Mouse (Mus musculus): Measurements from ENCODE around the gene Mxd4.

Gene Mxd4

DNA sequence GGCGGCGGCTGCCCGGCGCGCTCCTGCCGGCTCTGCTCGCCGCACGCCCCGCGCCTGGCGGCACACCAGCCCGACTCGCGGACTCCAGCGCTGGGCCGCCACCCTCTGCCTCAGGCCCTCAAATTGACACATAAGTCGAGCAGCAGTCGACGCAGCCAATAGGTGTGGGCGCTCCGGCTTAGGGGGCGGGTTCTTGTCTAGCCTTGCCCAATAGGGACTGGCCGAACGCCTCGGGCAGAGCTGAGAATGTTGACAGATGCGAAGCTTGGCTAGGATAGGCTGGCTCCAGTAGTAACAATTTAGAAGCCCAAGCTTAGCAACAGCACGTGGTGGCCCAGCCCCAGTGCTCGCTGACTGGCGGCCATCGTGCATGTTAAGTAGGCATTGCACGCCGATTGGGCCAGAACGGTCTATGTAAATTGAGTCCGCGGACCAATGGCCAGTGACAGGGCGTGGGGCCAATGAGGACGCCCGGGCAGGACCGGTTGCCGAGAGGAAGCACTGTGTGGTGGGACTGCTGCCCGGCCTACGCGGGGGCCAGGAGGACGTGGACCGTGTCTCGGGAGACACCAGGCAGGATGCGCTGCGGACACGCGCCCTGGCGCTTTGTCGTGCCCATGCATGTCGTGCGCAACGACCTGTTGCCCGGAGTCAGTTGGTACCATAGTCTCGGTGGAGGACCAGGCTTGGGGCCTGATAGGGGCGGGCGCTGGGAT lies at the start of gene Mxd4:
TSS of gene Mxd4 (minus strand) at position 120 of the 716 bp plus-strand sequence.
- peak; percentile 96 for DNase-seq (ENCODE audit: low read depth, low spot score)

DNA sequence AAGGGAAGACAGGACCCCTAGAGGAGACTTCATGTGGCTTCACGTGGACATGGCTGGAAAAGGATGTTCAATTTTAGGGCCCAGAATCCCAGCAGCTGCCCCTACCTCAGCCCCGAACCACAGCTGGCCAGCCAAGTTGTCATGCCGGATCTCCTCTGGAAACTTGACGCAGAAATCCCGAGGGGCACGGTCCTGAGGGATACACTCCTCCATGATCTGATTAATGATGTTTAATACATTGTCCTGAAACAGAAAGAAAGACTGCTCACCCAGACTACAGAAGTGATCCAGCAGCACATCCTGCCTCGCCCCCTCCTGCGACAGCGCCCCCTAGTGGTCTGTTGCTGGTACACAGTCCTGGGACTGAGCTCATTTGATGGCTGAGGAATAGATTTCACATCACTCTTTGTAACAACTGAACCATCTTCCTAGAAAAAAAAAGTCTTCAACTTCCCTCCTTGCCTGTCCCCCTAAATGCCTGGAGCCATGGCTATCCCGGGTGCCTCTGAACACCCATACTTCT lies 48.4 kb upstream of the Mxd4 start:
- DNase-seq (ENCODE audit: low read depth, low spot score) = no peak

DNA sequence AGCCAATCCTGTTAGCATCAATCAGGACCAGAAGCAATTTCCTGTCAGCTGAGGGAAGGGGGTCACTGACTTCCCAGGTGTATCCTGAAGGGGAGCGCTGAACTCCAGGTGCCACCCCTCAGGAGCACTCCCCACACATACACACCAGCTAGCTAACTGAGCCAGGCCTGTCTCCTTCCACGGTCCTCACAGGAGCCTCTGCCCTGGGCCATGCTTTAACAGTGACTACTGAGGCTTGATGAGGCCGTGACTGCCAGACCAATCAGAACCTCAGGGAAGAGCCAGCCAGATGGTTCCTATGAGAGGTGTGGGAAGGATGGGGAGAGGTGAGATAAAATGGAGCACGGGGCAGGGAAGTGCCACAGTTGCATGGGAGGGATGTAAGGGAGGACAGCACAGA lies 47.5 kb upstream of the Mxd4 start:
- DNase-seq (ENCODE audit: low read depth, low spot score) = no peak

DNA sequence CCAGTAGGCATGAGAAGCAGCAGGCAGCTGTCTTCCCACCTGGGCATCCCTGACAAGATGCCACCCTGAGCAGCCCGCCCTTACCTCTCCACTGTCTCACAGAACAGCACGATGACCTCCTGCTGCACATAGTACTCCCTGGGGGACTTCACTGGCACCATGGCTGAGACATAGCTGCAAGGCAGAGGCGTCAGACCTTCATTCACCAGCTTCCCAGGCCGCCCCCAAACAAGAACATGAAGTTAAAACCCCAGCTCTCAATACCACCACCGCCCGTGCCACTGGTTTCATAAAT lies 45.6 kb upstream of the Mxd4 start:
- DNase-seq (ENCODE audit: low read depth, low spot score) = no peak

DNA sequence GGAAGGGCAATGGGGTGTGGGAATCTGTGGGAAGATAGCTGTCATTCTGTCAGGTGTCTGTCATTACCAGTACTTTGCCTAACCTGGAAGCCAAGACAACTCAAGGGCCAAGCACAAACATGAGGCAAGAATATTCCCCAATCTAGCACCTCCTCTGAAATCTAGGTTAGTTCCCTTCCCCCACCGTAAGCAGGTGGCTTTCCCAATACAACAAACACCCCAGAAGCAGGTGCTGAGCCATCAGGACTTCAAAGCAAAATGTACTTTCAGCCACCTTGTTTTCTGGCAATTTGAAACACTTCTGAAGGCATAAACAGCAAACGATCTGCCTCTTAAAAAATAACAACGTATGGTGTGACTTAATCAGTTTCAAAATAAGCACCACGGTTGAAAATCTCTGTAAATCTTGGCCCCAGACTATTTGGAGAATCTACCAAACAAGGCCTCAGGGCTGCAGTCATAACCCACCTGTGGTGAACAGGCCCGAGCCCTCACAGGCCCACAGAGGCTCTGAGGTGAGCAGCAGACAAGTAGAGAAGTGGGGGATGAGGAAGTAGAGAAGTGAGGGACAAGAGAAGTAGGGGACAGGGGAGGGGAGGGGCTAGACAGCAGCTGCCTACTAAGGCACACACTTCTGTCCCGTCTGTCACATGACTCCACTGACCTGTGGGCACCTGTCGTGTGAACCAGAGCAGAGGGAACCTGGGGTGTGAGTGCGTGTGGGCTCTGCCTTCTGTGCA lies 45.1 kb upstream of the Mxd4 start:
- no peak for DNase-seq (ENCODE audit: low read depth, low spot score)

DNA sequence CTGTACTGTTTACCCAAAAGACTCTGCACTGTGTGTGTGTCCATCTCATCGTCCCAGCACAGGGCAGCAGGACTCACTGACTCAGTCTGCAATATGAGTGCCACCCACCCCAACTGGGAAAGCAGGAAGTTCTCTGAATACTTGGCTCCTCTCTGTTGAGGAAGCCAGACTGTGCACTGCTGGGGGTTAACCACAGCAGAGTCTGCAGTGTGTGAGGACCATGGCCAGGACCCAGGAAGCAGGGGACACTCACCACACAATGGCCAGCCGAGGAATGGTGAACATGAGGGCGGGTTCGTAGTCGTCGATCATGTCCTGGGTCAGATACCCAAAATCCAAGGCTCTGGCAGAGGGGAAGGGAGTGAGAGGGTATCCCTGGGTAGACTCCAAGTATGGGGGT lies 44.4 kb upstream of the Mxd4 start:
- DNase-seq (ENCODE audit: low read depth, low spot score) = no peak

DNA sequence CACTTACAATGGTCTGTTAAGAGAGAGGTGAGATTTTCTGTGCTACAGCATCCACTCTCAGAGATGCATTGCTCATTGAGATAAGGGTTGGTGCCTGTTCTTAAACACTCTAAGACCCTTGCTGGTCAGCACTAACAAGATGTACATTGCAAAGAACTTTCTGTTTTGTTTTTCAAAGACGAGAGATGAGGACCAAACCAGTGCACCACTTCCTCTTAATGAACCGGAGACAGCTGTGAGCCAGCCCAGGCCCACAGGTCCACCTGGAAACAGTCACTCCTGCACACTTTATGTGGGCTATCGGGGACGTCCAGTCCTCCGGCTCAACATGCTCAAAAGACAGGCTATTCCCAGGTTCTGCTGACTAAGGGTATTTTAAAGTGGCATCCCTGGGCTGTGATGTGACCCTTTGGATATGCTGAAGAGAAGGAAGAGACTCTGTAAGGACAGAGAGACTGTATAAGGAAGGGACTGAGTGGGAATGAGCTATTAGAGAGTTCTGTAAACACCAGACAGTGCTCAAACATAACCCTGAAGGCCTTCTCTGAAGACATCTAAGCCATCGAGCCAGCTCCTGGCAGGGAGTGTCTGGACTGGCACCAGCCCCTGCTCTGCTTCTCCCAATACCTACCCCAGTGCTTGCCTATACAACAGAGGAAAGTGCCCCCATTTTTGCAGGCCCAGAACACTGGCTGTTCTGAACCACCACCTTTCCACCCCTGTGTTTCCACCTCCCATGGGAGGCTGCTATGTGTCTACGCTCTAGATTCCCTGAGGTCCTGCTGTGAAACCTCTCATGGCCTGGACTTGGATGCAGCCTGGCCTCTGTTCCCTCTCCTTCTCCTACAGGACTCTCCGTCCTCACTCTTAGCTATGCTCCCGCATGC lies 43.3 kb upstream of the Mxd4 start:
- DNase-seq (ENCODE audit: low read depth, low spot score) = no peak

DNA sequence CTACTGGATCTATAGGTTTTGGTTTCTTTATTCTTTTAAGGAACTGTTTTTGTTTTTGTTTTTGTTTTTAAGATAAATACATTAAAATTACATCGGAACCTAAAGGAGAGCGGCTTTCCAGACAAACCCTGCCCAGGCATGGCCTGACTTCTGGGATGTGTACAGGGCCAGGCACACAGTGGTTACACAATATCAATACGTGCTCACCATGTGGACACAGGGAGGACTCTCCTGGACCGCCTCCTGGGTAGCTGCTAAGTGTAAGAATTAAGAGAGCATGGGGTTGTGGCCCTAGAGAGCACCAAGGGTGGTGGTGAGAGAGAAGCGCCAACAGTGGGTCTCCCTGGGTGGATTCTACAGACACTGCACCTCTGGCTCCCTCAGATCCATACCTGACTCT lies 42.0 kb upstream of the Mxd4 start:
- DNase-seq (ENCODE audit: low read depth, low spot score) = no peak

DNA sequence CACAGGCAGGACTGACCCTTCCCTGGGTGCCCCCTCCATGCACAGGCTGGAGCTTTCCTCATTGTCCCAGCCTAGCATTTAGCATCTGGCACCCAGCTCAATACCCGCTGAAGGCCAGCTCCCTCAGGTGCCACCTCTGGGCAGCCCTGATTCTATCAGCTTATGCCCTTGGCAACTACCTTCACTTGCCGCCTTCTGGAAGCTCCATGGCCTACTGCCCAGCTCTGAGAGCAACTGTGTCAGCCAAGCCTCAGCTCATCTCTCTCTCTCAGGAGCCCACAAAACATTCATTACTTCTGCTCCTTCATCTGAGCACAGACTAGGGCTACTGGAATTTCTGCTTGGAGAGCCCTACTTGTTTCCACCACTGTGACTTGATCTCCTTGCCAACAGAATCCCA lies 38.0 kb upstream of the Mxd4 start:
- DNase-seq (ENCODE audit: low read depth, low spot score) = no peak

DNA sequence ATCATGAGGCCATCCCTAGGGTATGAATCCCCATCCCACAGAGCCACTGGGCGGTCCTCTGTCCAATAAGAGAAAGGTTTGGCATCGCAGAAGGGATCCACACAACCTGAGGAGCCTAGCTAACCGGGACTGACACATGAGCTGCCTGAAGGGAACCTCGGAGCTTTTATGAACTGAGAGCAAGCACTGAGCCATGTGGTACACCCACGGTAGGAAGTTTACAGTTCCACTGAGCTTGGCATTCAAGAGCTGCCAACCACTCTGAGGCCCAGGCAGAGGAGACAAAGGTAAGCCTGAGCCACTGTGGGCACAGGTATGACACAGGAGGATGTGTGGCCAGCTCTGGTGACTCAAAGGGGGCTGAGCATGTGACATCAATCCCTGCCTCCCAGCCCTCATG lies 37.0 kb upstream of the Mxd4 start:
- DNase-seq (ENCODE audit: low read depth, low spot score) = no peak

DNA sequence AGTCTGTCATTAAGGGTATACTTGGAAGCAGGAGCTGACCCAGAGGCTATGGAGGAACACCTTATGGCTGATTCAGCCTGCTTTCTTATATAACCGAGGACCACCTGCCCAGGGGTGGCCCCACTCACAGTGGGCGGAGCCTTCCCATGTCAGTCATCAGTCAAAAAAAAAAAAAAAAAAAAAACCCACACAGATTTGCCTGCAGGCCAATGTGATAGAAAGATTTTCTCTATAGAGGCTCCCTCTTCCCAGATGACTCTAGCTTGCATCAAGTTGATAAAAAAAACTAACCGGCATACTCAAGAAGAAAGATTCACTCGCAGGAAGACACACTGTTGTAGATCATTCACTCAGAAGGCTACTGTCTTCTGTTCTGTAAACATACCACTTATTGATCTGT lies 32.5 kb upstream of the Mxd4 start:
- no peak for DNase-seq (ENCODE audit: low read depth, low spot score)

DNA sequence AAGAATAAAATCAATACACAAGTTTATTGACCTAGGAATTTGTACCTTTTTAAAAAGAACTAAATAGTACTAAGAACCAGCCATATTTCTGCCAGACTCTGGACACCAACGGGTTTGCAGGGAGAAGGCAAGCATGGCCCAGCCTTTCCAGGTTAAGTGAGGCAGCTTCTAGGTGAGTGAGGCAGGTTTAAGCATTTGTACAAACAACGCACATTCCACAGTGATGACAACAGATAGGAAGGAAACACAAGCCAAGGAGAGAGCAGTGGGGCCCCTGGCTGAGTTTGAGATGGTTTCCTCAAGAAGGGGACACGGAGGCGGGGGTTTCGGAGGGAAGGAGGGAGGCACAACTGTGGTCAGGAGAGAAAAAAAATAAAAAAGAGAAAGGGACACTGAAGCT lies 31.2 kb upstream of the Mxd4 start:
- no peak for DNase-seq (ENCODE audit: low read depth, low spot score)

DNA sequence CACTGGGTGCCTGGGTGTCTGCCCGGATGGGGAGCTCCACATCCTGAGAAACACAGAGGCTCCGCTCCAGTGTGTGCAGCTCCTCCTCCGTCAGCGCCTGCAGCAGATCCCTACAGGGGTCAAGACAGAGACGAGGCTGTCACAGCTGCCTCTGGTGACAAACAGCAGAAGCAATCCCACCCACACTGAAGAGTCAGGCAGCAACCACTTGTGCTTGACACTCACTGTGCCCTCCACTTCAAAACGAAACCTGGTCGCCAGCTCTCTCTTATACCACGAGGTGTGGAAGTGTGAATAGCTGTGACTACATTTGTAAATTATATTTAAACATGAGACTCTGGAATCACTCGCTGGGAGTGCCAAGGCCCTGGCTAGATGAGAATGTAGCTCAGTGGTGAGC lies 30.2 kb upstream of the Mxd4 start:
- DNase-seq (ENCODE audit: low read depth, low spot score) = no peak

DNA sequence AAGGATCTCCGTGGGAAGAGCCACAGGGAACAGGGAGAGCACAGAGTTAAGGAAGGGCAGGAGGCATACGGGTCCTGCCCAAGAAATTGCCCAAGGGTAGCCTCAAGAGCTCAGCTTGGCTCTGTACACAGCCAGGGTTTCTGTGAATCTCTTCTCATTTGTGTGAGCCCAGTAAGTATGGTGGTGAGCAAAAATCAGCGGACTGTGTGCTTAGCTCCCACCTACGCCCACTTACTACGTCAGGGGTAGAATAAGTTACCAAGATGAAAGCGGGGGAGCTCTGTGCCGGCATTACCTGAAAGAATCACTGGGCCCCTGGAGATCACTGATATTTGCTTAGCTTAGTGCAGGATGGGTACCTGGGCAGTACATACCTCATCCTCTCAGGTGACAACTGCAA lies 28.5 kb upstream of the Mxd4 start:
- DNase-seq (ENCODE audit: low read depth, low spot score) = no peak

DNA sequence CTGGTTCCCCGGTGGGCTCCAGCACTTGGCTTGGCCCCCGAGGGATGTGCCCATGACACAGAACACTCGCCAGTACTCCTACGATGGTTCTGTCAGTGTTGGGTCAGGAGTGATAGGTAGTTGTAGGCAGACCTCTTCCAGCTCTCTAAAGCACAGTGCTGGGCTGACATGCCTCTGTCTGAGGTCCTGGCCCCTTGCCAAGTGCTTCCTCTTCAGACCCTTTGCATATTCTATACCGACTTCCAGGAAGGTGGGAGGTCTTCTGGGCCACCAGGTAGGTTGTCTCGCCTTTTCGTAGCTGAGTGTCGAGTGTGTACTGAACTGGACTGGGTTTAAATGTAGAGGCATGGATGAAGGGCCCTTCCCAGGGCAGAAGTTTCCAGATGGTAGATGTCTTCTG lies 26.1 kb upstream of the Mxd4 start:
- DNase-seq (ENCODE audit: low read depth, low spot score) = no peak

DNA sequence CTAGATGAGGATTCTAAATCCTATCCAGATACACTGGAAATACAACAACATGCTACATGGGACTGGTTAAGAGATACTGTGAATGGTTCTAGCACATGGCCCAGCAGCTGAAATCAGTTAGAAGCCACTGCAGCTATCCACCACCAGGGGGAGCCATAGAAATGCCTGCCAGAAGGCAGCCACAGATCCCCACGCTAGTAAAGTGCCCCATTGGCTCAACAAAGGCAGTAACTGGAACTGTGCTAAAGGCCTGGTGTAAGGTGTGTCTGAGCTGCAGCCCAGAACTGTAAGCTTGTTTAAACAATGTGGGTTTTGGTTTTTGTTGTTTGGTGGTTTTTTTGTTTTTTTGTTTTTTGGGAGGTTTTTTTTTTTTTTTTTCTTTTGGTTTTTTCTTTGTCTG lies 22.8 kb upstream of the Mxd4 start:
- DNase-seq (ENCODE audit: low read depth, low spot score) = peak; percentile 48

DNA sequence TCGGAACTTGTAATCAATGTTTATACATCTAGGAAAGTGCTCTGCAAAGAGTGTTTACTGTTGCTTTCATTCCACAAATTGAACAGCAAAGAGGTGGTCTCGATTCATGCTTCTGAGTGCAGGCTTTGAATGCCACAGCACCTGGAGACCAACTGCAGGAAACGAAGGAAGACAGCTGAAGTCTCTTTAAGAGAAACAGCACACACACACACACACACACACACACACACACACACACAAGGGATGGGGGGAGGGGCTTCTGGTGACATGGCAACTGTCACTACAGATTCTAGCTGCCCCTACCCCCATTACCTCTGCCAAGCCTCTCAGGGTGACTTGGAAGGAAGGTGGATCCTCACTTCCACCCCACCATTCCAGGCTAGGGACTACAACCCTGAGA lies 20.0 kb upstream of the Mxd4 start:
- DNase-seq (ENCODE audit: low read depth, low spot score) = no peak

DNA sequence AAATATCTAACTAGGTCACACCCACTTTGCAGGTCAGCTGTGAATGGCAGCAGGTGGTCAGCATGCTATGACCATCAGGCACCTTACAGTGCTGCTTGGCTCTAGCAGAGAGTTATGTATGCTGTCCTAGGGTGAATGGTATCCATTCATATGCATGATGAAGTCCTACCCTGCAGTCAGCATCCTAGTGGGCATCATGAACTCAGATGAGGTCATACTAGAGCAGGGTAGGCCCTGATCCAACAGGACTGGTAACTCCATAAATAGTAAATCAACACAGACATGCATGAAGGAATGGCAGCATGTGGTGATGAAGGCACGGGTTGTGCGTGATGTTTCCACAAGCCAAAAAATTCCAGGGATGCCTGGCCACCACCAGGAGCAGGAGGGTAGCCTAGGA lies 18.3 kb upstream of the Mxd4 start:
- DNase-seq (ENCODE audit: low read depth, low spot score) = no peak

DNA sequence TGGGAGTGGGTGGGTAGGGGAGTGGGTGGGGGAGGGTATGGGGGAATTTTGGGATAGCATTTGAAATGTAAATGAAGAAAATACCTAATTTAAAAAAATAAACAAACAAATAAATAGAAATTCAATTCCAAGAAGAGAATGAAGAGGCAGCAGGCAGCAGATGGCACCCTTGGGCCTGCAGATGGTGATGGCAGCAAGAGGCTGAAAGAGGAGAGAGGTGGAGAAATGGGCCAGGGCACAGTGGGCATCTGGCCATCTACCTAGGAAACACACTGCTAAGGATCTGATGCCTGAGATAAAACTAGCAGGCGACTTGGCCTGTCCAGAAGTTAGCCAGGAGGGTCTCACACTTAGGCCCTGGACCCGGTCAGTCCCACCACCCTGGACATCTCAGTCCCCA lies 17.4 kb upstream of the Mxd4 start:
- DNase-seq (ENCODE audit: low read depth, low spot score) = no peak

DNA sequence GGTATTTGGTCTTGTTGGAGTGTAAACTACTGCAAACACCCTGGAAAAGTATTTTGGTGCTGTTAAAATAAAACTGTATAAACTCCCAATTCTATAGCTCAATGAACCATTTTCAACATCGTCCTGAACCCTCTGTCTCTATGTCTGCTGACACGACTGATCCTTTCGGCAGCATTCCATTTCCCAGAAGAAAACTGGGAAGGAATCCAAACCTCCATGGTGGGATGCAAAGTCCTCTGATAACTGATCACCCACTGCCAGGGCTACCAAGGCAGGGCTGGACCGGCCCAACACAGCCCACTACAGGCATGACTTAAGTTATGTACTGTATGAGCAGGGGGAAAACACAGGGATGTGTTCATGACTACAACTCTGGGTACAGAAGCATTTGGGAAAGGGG lies 14.5 kb upstream of the Mxd4 start:
- no peak for DNase-seq (ENCODE audit: low read depth, low spot score)

DNA sequence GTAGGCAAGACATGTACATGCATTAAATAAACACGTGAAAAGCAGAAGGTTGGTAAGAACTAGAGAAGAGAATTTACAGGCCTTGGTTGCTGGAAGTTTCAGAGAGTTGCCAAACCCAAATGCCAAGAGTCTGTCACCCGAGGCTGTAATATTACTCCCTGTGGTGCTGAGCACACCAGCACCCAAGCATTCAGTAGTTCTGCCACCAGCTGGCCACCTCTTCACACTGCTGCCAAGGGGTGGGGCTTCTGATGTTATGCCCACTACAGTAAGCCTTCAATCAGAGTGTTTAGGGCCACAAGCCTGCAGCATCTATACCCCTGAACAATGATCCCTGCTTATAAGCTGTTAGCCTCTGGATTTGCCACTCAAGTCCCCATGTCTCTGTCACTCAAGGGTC lies 13.9 kb upstream of the Mxd4 start:
- no peak for DNase-seq (ENCODE audit: low read depth, low spot score)

DNA sequence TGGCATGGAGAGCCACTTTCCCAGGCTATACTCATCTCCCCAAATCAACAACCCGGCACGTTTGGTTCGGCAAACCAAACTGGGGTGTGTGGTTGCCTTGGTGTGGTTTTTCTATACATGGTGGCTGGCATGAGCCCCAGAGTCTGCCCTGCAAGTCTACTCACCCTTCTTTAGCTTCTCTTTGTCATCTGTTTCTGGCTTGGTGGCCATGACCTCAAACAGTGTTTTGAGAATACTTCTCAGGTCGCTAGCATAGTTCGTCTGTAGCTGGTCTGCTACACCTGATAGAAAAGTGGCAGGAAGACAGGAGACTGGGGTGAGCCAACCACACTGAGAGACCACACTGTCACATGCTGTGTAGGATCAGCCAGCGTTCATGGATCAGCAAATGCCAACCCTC lies 11.1 kb upstream of the Mxd4 start:
- no peak for DNase-seq (ENCODE audit: low read depth, low spot score)

DNA sequence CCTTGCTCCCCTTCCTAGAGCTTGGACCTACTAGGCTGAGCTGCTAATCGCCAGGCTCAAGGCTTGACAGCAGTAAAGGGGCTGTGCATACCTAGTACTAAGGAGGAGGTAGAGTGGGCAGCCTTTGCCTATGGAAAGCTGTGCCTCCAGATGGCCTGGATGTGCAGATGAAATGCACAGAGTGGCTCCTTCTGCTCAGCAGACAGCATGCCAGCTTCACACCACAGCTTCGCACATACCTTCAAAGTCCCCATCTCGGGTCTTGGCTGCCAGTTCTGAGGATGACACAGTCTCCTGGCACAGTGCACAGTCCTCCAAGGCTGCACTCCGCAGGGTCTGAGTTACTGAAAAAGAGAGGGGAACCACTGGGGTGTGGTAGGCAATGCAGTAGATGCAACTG lies 9.7 kb upstream of the Mxd4 start:
- no peak for DNase-seq (ENCODE audit: low read depth, low spot score)
